Comparison of ENCODE assay signal across 13 mouse cellular contexts in genomic region chr15:77230144-77230543, GRCm38 (mm10).
"Had no signal": no experiment of that assay in that cellular context is flagged by ENCODE, and none has a peak within 500 bp of the region (broad histone marks: within the 10 kb centered on the region; RNA-seq: fewer than 3 reads in every experiment).

No protein-coding gene starts in this region.

- H3K27me3 ChIP-seq: limb, embryonic 12.5 days; liver, embryonic 13.5 days; midbrain, embryonic 13.5 days; neural tube, embryonic 12.5 days had no signal

- DNase-seq: kidney, adult 9 months; kidney, postnatal 10 days; kidney, postnatal 4 days; liver; liver, embryonic 13.5 days; liver, postnatal 0 days; lung, postnatal 36 days; thymus, adult 18-20 months; thymus, postnatal 25 days had no signal

- H3K36me3 ChIP-seq: liver, embryonic 13.5 days; neural tube, embryonic 12.5 days had no signal

- H3K4me2 ChIP-seq: limb, embryonic 12.5 days; liver, embryonic 13.5 days; midbrain, embryonic 13.5 days; neural tube, embryonic 12.5 days had no signal

- H3K27ac ChIP-seq: limb, embryonic 12.5 days; liver, embryonic 13.5 days; midbrain, embryonic 13.5 days; neural tube, embryonic 12.5 days had no signal

- ATAC-seq: liver, postnatal 0 days; lung, postnatal 0 days; midbrain, embryonic 13.5 days had no signal

- H3K9ac ChIP-seq: limb, embryonic 12.5 days; liver, embryonic 13.5 days; liver, postnatal 0 days; midbrain, embryonic 13.5 days; neural tube, embryonic 12.5 days had no signal

- H3K9me3 ChIP-seq: limb, embryonic 12.5 days; liver, embryonic 13.5 days; midbrain, embryonic 13.5 days; neural tube, embryonic 12.5 days had no signal

- H3K4me3 ChIP-seq: limb, embryonic 12.5 days; liver, embryonic 13.5 days; midbrain, embryonic 13.5 days; neural tube, embryonic 12.5 days had no signal
